Mouse (Mus musculus) stomach, postnatal 0 days (tissue): ENCODE data around the gene Ski. TPM values are rescaled to one million over a fixed set of nuclear protein-coding genes. Genes with fewer than 3 reads are reported as not detected.

Experiments
- ATAC-seq: fragments of 200-750 bp; cut with Nextera tagmentation; 2 replicates; pipeline ENCODE4 v1.8.0; 2017; ENCODE audit not compliant: low FRiP score, low TSS enrichment
- DNase-seq: peaks from one replicate; pipeline ENCODE4 v3.0.0-alpha.2; 2016; ENCODE audit warnings: low spot score
- H3K27ac ChIP-seq: fragments of 300-500 bp; sonication (generic); replicated peaks from 2 replicates; pipeline ENCODE4 v1.5.1; 2014; ENCODE audit warnings: mild to moderate bottlenecking, control low read depth
- H3K27me3 ChIP-seq: fragments of 300-500 bp; sonication (generic); 2 replicates; pipeline ENCODE4 v1.6.1; 2014; ENCODE audit warnings: low read length; ENCODE audit not compliant: control insufficient read depth, insufficient read depth
- H3K36me3 ChIP-seq: fragments of 300-500 bp; sonication (generic); 2 replicates; pipeline ENCODE4 v1.6.1; 2014; ENCODE audit warnings: low read length, mixed read lengths; ENCODE audit not compliant: control insufficient read depth, insufficient read depth
- H3K4me1 ChIP-seq: fragments of 300-500 bp; sonication (generic); replicated peaks from 2 replicates; pipeline ENCODE4 v1.6.1; 2014; ENCODE audit warnings: antibody characterized with exemption; ENCODE audit not compliant: control insufficient read depth, insufficient read depth
- H3K4me2 ChIP-seq: fragments of 300-500 bp; sonication (generic); replicated peaks from 2 replicates; pipeline ENCODE4 v1.6.1; 2014; ENCODE audit warnings: low read depth, mild to moderate bottlenecking, control low read depth, moderate library complexity
- H3K4me3 ChIP-seq: fragments of 300-500 bp; sonication (generic); 2 replicates; pipeline ENCODE4 v1.5.1; 2014; ENCODE audit warnings: low read depth, low read length, control low read depth
- H3K9ac ChIP-seq: fragments of 300-500 bp; sonication (generic); 2 replicates; pipeline ENCODE4 v1.6.1; 2014; ENCODE audit warnings: mild to moderate bottlenecking, low read length, control low read depth, mixed read lengths
- H3K9me3 ChIP-seq: fragments of 300-500 bp; sonication (generic); 2 replicates; pipeline ENCODE4 v1.6.1; 2016; ENCODE audit warnings: low read length; ENCODE audit not compliant: control insufficient read depth
- CTCF ChIP-seq: IDR thresholded peaks from 2 replicates; pipeline ENCODE4 v1.5.1; 2016; ENCODE audit warnings: antibody characterized with exemption, low read depth, mild to moderate bottlenecking, moderate library complexity
- EP300 ChIP-seq: optimal IDR thresholded peaks from 2 replicates; pipeline ENCODE3; 2016; ENCODE audit warnings: antibody characterized with exemption
- WGBS: fragments of 180-500 bp; shearing (Covaris S2); extraction: QIAGEN DNeasy Blood & Tissue Kit; methylation state at CpG from one replicate; pipeline ENCODE4 v1.1.7; 2014; 5-methylcytosine and 5-hydroxymethylcytosine counted together
- polyA plus RNA-seq: library from polyadenylated mRNA; unstranded; fragments of >200 nt; fragmentation: Nextera tagmentation; extraction: Ambion mirVana; gene quantifications from 2 replicates; pipeline ENCODE4 v1.2.1, GENCODE M21; 2015

Ski gene
- polyA plus RNA-seq, 1 experiment from 2014 or later, result 9.7 TPM

- ATAC-seq (no peak), DNase-seq (peak; percentile 22)
- no peak for TF ChIP-seq CTCF
- Histone ChIP-seq H3K27me3 (no peaks in the 10 kb centered on the region), H3K4me3 (peak overlapping the region; percentile 83), H3K4me2 (peak overlapping the region; percentile 95), H3K27ac (peak overlapping the region; percentile 58), H3K9me3 (no peaks in the 10 kb centered on the region), H3K36me3 (no peaks in the 10 kb centered on the region), H3K9ac (peak overlapping the region; percentile 96), H3K4me1 (peaks cover 46% of the 10 kb centered on the region)
- WGBS, result 24% methylated on average over 12 of the region's 12 CpGs
These were observed 2.9 kb downstream of the Ski start for GRCm38 (mm10) chr4:155219271-155220212.

GRCm38 (mm10) chr4:155218104-155218732 is 4.2 kb downstream of the Ski start:
- peak overlapping the region; percentile 40; the same call in 1 of the 2 replicates for H3K27ac ChIP-seq
- H3K4me1 ChIP-seq, result peaks cover 50% of the 10 kb centered on the region

GRCm38 (mm10) chr4:155217241-155218103 is 4.9 kb downstream of the Ski start:
- WGBS, result 41% methylated on average over 12 of the region's 12 CpGs
- no peak for TF ChIP-seq CTCF
- TF ChIP-seq EP300, result no peak
- no peak overlapping the region for H3K4me3 ChIP-seq
- DNase-seq (no peak), ATAC-seq (no peak)
- no peaks in the 10 kb centered on the region for H3K27me3 ChIP-seq
- H3K9me3 ChIP-seq, result no peaks in the 10 kb centered on the region
- peaks cover 50% of the 10 kb centered on the region for H3K4me1 ChIP-seq
- H3K27ac ChIP-seq, result peak overlapping the region; percentile 45; the same call in 1 of the 2 replicates
- H3K36me3 ChIP-seq, result no peaks in the 10 kb centered on the region
- H3K4me2 ChIP-seq, result peak overlapping the region; percentile 95
- peak overlapping the region; percentile 38 for H3K9ac ChIP-seq

More at GRCm38 (mm10) chr4:155218104-155218732, 4.2 kb downstream of the Ski start:
- peak overlapping the region; percentile 96; the same call in 1 of the 2 replicates for H3K9ac ChIP-seq
- 56% methylated on average over 9 of the region's 9 CpGs for WGBS
- TF ChIP-seq CTCF (no peak), EP300 (no peak)
- H3K36me3 ChIP-seq, result no peaks in the 10 kb centered on the region
- ATAC-seq (no peak), DNase-seq (no peak)
- peak overlapping the region; percentile 95 for H3K4me2 ChIP-seq
- H3K9me3 ChIP-seq, result no peaks in the 10 kb centered on the region
- H3K27me3 ChIP-seq, result no peaks in the 10 kb centered on the region
- H3K4me3 ChIP-seq, result peak overlapping the region; percentile 83

- Histone ChIP-seq H3K27ac (peak overlapping the region; percentile 36; the same call in 1 of the 2 replicates), H3K27me3 (no peaks in the 10 kb centered on the region), H3K9me3 (no peaks in the 10 kb centered on the region), H3K4me3 (no peak overlapping the region), H3K4me2 (peak overlapping the region; percentile 29; the same call in 1 of the 2 replicates), H3K4me1 (peaks cover 50% of the 10 kb centered on the region), H3K36me3 (0 out of 2 replicates have a peak, but pooled peaks cover 4% of the 10 kb centered on the region), H3K9ac (no peak overlapping the region)
- 43% methylated on average over 12 of the region's 12 CpGs for WGBS
- DNase-seq, result peak; percentile 33
- ATAC-seq, result no peak
- TF ChIP-seq CTCF (peak; percentile 30), EP300 (no peak)
These were observed 6.4 kb downstream of the Ski start for GRCm38 (mm10) chr4:155215773-155216630.

GRCm38 (mm10) chr4:155215203-155215602 is 7.2 kb downstream of the Ski start:
- Histone ChIP-seq H3K4me2 (0 out of 2 replicates have a peak overlapping the region, but pooled peaks have one; percentile 17), H3K4me1 (peaks cover 50% of the 10 kb centered on the region), H3K4me3 (no peak overlapping the region), H3K9me3 (no peaks in the 10 kb centered on the region), H3K27ac (0 out of 2 replicates have a peak overlapping the region, but pooled peaks have one; percentile 36), H3K9ac (no peak overlapping the region), H3K36me3 (0 out of 2 replicates have a peak, but pooled peaks cover 4% of the 10 kb centered on the region), H3K27me3 (no peaks in the 10 kb centered on the region)
- no peak for DNase-seq
- TF ChIP-seq CTCF, result no peak
- no peak for TF ChIP-seq EP300
- WGBS, result 50% methylated on average over 9 of the region's 9 CpGs
- ATAC-seq, result no peak
